Mouse (Mus musculus): ENCODE results near the gene Slc12a7.
A peak's percentile ranks its signal among the peaks of the same experiment; 100 is the strongest.

Slc12a7 gene

GRCm38 (mm10) chr13:73763439-73764255 lies 30.8 kb downstream of the Slc12a7 start:
- DNase-seq (ENCODE audit: low spot score in 2 of 2), result peak; percentile 86 to 88

- DNase-seq (ENCODE audit: low spot score in 2 of 2), result no peak
These were observed 31.4 kb downstream of the Slc12a7 start for GRCm38 (mm10) chr13:73764256-73764775.

GRCm38 (mm10) chr13:73765393-73765792 lies 32.5 kb downstream of the Slc12a7 start:
- no peak for DNase-seq (ENCODE audit: low spot score in 2 of 2)

- DNase-seq (ENCODE audit: low spot score in 2 of 2), result no peak
These were observed 34.3 kb downstream of the Slc12a7 start for GRCm38 (mm10) chr13:73767224-73767623.

- DNase-seq (ENCODE audit: low spot score in 2 of 2), result no peak
These were observed 34.9 kb downstream of the Slc12a7 start for GRCm38 (mm10) chr13:73767754-73768153.

- DNase-seq (ENCODE audit: low spot score in 2 of 2), result no peak
These were observed 35.4 kb downstream of the Slc12a7 start for GRCm38 (mm10) chr13:73768311-73768710.

- no peak for DNase-seq (ENCODE audit: low spot score in 2 of 2)
These were observed 37.2 kb downstream of the Slc12a7 start for GRCm38 (mm10) chr13:73769916-73770682.

GRCm38 (mm10) chr13:73771131-73771530 lies 38.2 kb downstream of the Slc12a7 start:
- DNase-seq (ENCODE audit: low spot score in 2 of 2), result no peak

GRCm38 (mm10) chr13:73772655-73773054 lies 39.8 kb downstream of the Slc12a7 start:
- DNase-seq (ENCODE audit: low spot score in 2 of 2), result peak in 1 of 2 experiments; percentile 54

GRCm38 (mm10) chr13:73773519-73774205 lies 40.8 kb downstream of the Slc12a7 start:
- peak in 1 of 2 experiments; percentile 65 for DNase-seq (ENCODE audit: low spot score in 2 of 2)

- DNase-seq (ENCODE audit: low spot score in 2 of 2), result no peak
These were observed 42.9 kb downstream of the Slc12a7 start for GRCm38 (mm10) chr13:73775786-73776185.

- no peak for DNase-seq (ENCODE audit: low spot score in 2 of 2)
These were observed 44.7 kb downstream of the Slc12a7 start for GRCm38 (mm10) chr13:73777578-73777977.

- DNase-seq (ENCODE audit: low spot score in 2 of 2), result no peak
These were observed 49.6 kb downstream of the Slc12a7 start for GRCm38 (mm10) chr13:73782486-73782885.

GRCm38 (mm10) chr13:73792176-73792575 lies 59.3 kb downstream of the Slc12a7 start:
- no peak for DNase-seq (ENCODE audit: low spot score in 2 of 2)

- no peak for DNase-seq (ENCODE audit: low spot score in 2 of 2)
These were observed 60.3 kb downstream of the Slc12a7 start for GRCm38 (mm10) chr13:73793171-73793570.

GRCm38 (mm10) chr13:73799110-73799509 lies 66.2 kb downstream of the Slc12a7 start:
- no peak for DNase-seq (ENCODE audit: low spot score in 2 of 2)

- DNase-seq (ENCODE audit: low spot score in 2 of 2), result peak in 1 of 2 experiments; percentile 56
These were observed 70.7 kb downstream of the Slc12a7 start for GRCm38 (mm10) chr13:73803450-73804178.

GRCm38 (mm10) chr13:73804914-73805313 lies 72.0 kb downstream of the Slc12a7 start:
- DNase-seq (ENCODE audit: low spot score in 2 of 2), result no peak

- no peak for DNase-seq (ENCODE audit: low spot score in 2 of 2)
These were observed 80.0 kb downstream of the Slc12a7 start for GRCm38 (mm10) chr13:73812936-73813335.

GRCm38 (mm10) chr13:73814181-73814580 lies 81.3 kb downstream of the Slc12a7 start:
- no peak for DNase-seq (ENCODE audit: low spot score in 2 of 2)

- no peak for DNase-seq (ENCODE audit: low spot score in 2 of 2)
These were observed 83.4 kb downstream of the Slc12a7 start for GRCm38 (mm10) chr13:73816338-73816737.
